Mouse (Mus musculus): ENCODE measurements at regions not wholly inside any gene's neighbourhood (a gene's known extent, or its start where the extent isn't known, plus 50 kb on each side); places are given as distances from the start of the nearest gene placed in this dataset.

DNA sequence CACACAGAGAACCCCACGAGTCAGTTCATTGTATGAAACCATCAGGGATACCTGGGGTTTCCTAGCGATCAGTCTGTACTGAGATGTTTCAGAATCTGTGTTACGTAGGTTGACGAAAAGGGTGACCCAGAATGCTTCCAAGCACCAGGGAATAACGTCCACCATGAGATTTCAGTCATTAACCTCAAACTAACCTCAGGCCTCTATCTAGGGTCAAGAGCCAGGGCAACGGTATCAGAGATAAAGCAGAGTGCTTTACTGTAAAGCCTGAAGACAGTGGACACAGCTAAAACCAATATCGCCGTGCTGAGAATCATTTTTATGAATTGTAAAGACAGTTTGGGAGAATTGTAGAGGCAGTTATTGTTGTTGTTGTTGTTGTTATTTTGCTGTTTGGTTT is 52.9 kb upstream of the Errfi1 start:
- H3K9ac ChIP-seq: no peak overlapping the region
- WGBS: 86% methylated on average over 8 of the region's 8 CpGs
- no peaks in the 10 kb centered on the region for H3K36me3 ChIP-seq
- no peak for ATAC-seq (ENCODE audit: low FRiP score, low read depth)
- peaks cover 44% of the 10 kb centered on the region for H3K4me1 ChIP-seq
- H3K27me3 ChIP-seq: no peaks in the 10 kb centered on the region
- H3K27ac ChIP-seq: no peak overlapping the region
- H3K4me2 ChIP-seq (replicated peaks): no peak overlapping the region
- no peaks in the 10 kb centered on the region; the same call in 1 of the 2 replicates for H3K9me3 ChIP-seq
- H3K4me3 ChIP-seq: no peak overlapping the region

DNA sequence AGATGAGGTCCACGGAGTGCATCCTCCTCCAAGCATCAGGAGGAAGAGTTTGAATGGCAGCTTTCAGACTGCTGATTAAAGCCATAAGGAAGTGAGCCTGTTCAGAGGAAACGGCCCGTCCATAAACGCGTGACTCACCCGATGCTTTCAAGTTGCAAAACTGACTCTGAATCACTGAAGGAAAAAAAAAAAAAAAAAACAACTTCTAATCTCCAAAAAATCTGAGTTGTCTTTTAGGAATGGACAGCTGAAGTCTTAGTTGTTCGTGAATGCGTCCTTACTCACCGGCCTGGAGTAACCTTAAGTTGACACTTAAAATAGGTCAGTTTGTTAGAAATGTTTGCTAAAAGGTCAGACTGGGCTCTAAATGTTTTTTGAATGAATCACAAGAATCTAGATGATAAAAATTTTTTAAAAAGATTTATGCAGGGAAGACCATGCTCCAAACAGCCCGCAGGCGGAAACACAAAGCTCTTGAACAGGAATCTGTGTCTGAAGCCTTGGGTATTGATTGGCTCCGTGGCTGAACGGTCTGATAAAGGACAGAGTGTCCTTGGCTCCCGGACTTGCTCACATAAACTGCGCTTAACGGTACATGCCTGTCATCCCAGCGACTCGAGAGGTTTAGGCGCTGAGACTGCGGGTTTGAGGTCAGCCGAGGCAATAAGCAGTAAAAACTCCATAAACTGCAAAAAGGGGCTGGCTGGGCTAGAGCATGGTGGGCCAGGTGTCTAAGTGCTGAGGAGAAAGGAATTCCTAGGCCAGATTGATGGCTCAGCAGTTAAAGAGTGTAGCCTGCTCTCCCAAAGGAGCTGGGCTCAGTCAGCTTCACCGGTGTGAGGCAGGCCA is 53.9 kb upstream of the Errfi1 start:
- peaks cover 48% of the 10 kb centered on the region for H3K4me1 ChIP-seq
- H3K9ac ChIP-seq: 0 out of 2 replicates have a peak overlapping the region, but pooled peaks have one; percentile 13
- peak; percentile 54; the same call in 1 of the 2 replicates for ATAC-seq (ENCODE audit: low FRiP score, low read depth)
- no peaks in the 10 kb centered on the region for H3K27me3 ChIP-seq
- no peaks in the 10 kb centered on the region; the same call in 1 of the 2 replicates for H3K9me3 ChIP-seq
- H3K27ac ChIP-seq: peak overlapping the region; percentile 63; the same call in 1 of the 2 replicates
- H3K36me3 ChIP-seq: no peaks in the 10 kb centered on the region
- no peak overlapping the region for H3K4me3 ChIP-seq
- WGBS: 16% methylated on average over 22 of the region's 22 CpGs
- peak overlapping the region; percentile 28 for H3K4me2 ChIP-seq (replicated peaks)

DNA sequence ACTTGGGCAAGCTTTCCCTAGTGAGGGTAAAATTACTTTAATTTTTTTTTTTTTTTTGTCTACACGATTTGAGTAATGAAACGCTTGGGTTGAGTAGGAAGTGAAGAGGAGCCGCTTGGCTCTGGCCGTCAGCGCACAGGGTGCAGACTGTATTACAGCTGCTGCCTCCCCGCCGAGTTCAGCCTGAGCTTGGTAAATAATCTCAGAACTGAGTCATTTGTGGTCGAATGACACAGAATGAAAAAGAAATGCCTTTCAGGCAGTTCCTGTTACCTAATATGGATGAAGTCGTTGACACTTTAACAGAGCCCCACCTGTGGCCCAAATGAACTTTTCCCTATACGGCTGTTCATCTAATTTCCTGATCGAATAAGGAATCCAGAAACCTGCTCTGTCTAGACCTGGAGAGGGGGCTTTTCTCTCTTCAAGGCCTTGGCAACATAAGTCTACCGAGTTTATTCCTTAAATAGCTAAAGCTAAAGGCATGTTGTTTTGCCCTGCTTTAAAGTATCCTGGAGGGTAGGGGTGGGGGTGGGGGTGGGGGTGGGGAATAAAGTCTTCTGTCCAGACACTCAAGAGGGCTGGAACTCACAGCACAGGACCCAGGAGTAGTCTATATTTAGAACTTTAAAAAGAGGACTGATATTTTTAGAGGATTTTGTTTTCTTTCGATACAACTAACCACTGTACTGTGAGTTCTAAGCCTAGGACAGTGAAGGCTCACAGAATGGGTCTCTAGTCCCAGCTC is 54.8 kb upstream of the Errfi1 start:
- WGBS: 15% methylated on average over 13 of the region's 13 CpGs
- Histone ChIP-seq H3K9ac (no peak overlapping the region), H3K4me3 (no peak overlapping the region), H3K27ac (peak overlapping the region; percentile 39), H3K9me3 (no peaks in the 10 kb centered on the region; the same call in 1 of the 2 replicates), H3K36me3 (no peaks in the 10 kb centered on the region), H3K27me3 (no peaks in the 10 kb centered on the region), H3K4me1 (peaks cover 52% of the 10 kb centered on the region), H3K4me2 (replicated peaks) (peak overlapping the region; percentile 28)
- ATAC-seq (ENCODE audit: low FRiP score, low read depth): no peak

DNA sequence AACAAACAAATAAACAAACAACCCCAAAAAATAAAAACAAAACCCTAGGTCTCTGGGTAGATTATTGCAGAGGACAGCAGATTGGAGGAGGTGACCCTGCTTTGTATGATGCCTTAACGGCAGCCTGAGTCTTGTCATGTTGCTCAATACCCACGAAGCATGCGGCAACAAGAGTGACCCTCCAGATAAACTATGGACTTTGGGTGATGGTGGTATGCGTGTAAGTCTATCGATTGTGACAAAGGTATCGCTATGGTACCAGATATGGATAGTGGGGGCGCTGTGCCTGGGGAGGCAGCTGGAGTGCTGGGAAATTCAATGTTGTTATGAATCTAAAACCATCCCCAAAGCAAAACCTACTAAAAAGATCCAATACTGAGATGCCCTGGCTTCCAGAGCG is 55.4 kb upstream of the Errfi1 start:
- Histone ChIP-seq H3K4me3 (no peak overlapping the region), H3K27ac (no peak overlapping the region; the same call in 1 of the 2 replicates), H3K9me3 (no peaks in the 10 kb centered on the region; the same call in 1 of the 2 replicates), H3K4me2 (replicated peaks) (peak overlapping the region; percentile 28; the same call in 1 of the 2 replicates), H3K36me3 (no peaks in the 10 kb centered on the region), H3K4me1 (peaks cover 48% of the 10 kb centered on the region), H3K27me3 (no peaks in the 10 kb centered on the region), H3K9ac (no peak overlapping the region)
- WGBS: 86% methylated on average over 8 of the region's 8 CpGs
- ATAC-seq (ENCODE audit: low FRiP score, low read depth): no peak

- no peaks in the 10 kb centered on the region for H3K27me3 ChIP-seq
- no peak overlapping the region for H3K9ac ChIP-seq
- no peaks in the 10 kb centered on the region for H3K36me3 ChIP-seq
- ATAC-seq (ENCODE audit: low FRiP score, low read depth): no peak
- WGBS: 75% methylated on average over 3 of the region's 3 CpGs
- H3K27ac ChIP-seq: no peak overlapping the region
- no peak overlapping the region for H3K4me2 ChIP-seq (replicated peaks)
- H3K9me3 ChIP-seq: no peaks in the 10 kb centered on the region; the same call in 1 of the 2 replicates
- peaks cover 51% of the 10 kb centered on the region for H3K4me1 ChIP-seq
- no peak overlapping the region for H3K4me3 ChIP-seq
Measured at GRCm38 (mm10) chr4:150797057-150797456, 56.7 kb upstream of the Errfi1 start.

DNA sequence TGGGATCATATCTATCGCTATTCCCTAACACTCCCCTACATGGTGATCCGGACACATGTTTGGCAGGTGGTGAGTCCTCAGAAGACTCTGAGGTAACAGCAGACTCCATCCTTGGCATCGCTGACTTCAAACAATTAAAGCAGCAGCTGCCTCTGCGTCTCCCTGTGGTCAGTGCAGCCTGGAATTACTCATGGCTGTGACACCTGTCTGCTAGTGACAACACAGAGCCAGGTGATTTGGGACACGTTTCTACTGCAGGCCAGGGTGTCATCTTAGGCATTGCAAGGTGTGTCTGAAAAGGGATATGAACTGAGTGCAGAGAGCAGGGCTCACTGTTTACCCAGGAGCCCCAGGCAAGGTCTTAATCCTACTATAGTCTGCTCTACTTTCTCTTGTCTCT is 58.8 kb upstream of the Errfi1 start:
- no peak for ATAC-seq (ENCODE audit: low FRiP score, low read depth)
- Histone ChIP-seq H3K9me3 (no peaks in the 10 kb centered on the region), H3K36me3 (no peaks in the 10 kb centered on the region), H3K27ac (no peak overlapping the region), H3K27me3 (no peaks in the 10 kb centered on the region), H3K4me3 (no peak overlapping the region), H3K4me2 (replicated peaks) (no peak overlapping the region), H3K4me1 (peaks cover 42% of the 10 kb centered on the region), H3K9ac (no peak overlapping the region)
- 50% methylated on average over 5 of the region's 5 CpGs for WGBS

DNA sequence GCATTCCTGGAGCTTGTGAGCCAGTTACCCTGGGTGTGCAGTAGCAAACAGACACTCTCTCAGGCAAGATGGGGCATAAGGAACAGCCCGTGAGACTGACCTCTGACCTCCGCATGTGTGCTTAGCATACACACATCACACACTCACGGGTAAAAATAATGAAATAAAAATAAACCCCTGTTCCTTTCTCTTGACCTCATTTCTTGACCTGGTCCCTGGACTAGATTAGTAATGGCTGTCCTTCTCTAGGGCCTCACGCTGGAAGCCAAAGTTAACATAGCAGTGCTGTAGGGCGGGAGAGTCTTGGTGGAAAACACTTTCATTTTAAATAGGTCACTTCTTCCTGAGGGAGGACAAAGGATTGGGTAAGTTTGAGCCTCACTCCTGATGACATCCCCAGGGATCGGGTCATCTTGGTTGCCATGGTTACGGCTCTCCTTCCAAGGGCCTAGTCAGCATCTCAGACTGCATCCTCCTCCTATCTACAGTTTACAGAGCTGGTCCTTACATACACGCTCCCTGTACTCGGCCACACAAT is 59.4 kb upstream of the Errfi1 start:
- Histone ChIP-seq H3K27ac (no peak overlapping the region), H3K4me2 (replicated peaks) (no peak overlapping the region)

GRCm38 (mm10) chr4:150793146-150793545 is 60.6 kb upstream of the Errfi1 start:
- no peak for ATAC-seq (ENCODE audit: low FRiP score, low read depth)
- 78% methylated on average over 12 of the region's 12 CpGs for WGBS

More for the DNA sequence above, 59.4 kb upstream of the Errfi1 start:
- no peak overlapping the region for H3K9ac ChIP-seq
- 65% methylated on average over 9 of the region's 9 CpGs for whole genome bisulfite sequencing
- peaks cover 37% of the 10 kb centered on the region for H3K4me1 ChIP-seq
- H3K27me3 ChIP-seq: no peaks in the 10 kb centered on the region
- no peak for ATAC-seq (ENCODE audit: low FRiP score, low read depth)
- no peak overlapping the region for H3K4me3 ChIP-seq
- H3K36me3 ChIP-seq: no peaks in the 10 kb centered on the region
- no peaks in the 10 kb centered on the region for H3K9me3 ChIP-seq

DNA sequence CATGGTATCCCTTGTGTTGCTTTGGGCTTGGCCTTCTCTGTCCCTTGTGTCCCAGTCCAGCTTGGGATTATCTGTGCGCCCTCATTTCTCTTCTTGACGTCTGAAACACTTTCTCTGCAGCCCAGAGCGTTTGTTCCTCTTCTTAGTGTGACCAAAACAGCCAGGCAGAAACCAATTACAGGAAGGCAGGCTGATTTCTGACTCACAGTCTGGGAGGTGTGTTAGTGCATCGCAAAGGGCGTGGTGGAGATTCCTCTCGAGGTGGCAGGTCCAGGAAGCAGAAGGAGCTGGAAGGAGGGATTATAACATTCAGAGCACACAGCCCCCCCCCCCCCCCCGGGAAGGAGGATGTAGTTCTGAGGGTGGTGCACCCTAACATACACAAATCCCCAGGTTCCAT is 64.6 kb upstream of the Errfi1 start:
- Histone ChIP-seq H3K4me1 (peaks cover 24% of the 10 kb centered on the region), H3K27ac (no peak overlapping the region), H3K27me3 (no peaks in the 10 kb centered on the region), H3K36me3 (no peaks in the 10 kb centered on the region), H3K4me2 (replicated peaks) (no peak overlapping the region), H3K4me3 (no peak overlapping the region), H3K9me3 (no peaks in the 10 kb centered on the region), H3K9ac (no peak overlapping the region)
- ATAC-seq (ENCODE audit: low FRiP score, low read depth): no peak
- 51% methylated on average over 7 of the region's 7 CpGs for WGBS

More at GRCm38 (mm10) chr4:150793146-150793545, 60.6 kb upstream of the Errfi1 start:
- Histone ChIP-seq H3K4me3 (no peak overlapping the region), H3K9me3 (no peaks in the 10 kb centered on the region), H3K4me2 (replicated peaks) (no peak overlapping the region), H3K27me3 (no peaks in the 10 kb centered on the region), H3K27ac (no peak overlapping the region), H3K36me3 (no peaks in the 10 kb centered on the region), H3K9ac (no peak overlapping the region), H3K4me1 (peaks cover 25% of the 10 kb centered on the region)

GRCm38 (mm10) chr4:150787113-150787512 is 66.6 kb upstream of the Errfi1 start:
- Histone ChIP-seq H3K4me3 (no peak overlapping the region), H3K4me1 (peaks cover 19% of the 10 kb centered on the region), H3K9ac (no peak overlapping the region), H3K4me2 (replicated peaks) (no peak overlapping the region), H3K9me3 (no peaks in the 10 kb centered on the region), H3K27me3 (no peaks in the 10 kb centered on the region), H3K36me3 (no peaks in the 10 kb centered on the region), H3K27ac (no peak overlapping the region)
- WGBS: 51% methylated on average over 6 of the region's 6 CpGs
- ATAC-seq (ENCODE audit: low FRiP score, low read depth): no peak

GRCm38 (mm10) chr4:150786651-150787050 is 67.1 kb upstream of the Errfi1 start:
- Histone ChIP-seq H3K27me3 (no peaks in the 10 kb centered on the region), H3K36me3 (no peaks in the 10 kb centered on the region), H3K9me3 (no peaks in the 10 kb centered on the region), H3K4me1 (peaks cover 17% of the 10 kb centered on the region), H3K4me3 (no peak overlapping the region), H3K9ac (no peak overlapping the region), H3K27ac (no peak overlapping the region), H3K4me2 (replicated peaks) (no peak overlapping the region)
- no peak for ATAC-seq (ENCODE audit: low FRiP score, low read depth)
- 69% methylated on average over 3 of the region's 3 CpGs for WGBS
